Mouse (Mus musculus) liver, adult (tissue): ENCODE data around the gene Schip1.

ENCODE experiments used
- GATA4 ChIP-seq: IDR thresholded peaks from 2 replicates; pipeline ENCODE4 v1.6.1; 2014; ENCODE audit warnings: mild to moderate bottlenecking, low read length; ENCODE audit not compliant: insufficient replicate concordance

Gene Schip1

DNA sequence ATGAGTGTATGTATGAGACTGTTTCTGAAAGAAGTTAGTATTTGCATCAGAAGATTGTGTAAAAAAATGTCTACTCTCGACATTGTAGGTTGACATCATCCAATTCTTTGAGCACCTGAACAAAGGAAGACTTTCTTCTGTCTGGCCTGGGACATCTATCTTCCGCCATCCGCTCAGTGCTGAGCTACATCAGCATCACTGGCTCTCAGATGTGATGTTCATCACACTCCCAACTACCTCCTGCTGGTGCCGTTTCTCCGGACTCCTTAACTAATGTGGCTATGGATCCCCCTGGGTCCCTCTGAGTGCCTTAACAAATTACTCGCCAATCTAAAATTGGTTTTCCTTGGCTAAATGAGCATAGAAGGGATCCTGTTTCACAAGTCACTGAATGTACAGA lies 599.7 kb downstream of the Schip1 start:
- no peak for TF ChIP-seq GATA4

DNA sequence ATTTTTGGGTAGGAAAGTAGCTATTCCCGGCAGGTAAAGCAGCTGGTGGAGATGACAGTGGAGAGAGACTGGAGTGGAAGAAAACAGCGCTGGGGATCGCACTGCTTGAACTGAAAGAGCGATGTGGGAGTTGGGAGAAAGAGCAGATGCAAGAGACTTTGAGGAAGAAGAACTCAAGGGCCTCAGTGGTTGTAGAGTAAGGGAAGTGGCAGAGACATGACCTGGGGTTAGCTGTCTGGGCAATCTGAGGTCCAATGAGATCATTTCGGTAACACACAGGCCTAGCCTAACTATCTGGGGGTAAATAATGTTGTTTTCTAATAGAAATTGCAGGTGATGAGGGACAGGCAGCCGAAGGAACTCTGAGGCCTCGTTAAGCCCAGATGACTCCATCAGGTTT lies 601.8 kb downstream of the Schip1 start:
- TF ChIP-seq GATA4 = no peak

DNA sequence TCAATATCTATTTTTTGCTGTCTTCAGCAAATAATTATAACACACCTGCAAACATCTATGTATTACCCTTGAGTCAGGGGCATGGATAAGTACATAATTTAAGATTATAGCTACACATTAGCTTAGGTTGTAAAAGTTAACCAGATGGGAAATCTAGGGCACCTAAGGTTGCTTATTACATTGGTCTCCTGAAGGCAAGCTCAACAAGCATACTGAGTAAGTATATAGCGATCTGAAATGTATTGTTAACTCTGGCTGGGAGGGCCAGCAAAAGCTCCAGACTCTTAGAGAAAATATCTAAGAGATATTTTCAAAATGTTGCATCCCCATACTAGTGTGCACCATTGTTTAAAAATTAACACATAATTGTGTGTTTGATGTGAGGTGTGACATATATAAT lies 603.2 kb downstream of the Schip1 start:
- TF ChIP-seq GATA4 = no peak

DNA sequence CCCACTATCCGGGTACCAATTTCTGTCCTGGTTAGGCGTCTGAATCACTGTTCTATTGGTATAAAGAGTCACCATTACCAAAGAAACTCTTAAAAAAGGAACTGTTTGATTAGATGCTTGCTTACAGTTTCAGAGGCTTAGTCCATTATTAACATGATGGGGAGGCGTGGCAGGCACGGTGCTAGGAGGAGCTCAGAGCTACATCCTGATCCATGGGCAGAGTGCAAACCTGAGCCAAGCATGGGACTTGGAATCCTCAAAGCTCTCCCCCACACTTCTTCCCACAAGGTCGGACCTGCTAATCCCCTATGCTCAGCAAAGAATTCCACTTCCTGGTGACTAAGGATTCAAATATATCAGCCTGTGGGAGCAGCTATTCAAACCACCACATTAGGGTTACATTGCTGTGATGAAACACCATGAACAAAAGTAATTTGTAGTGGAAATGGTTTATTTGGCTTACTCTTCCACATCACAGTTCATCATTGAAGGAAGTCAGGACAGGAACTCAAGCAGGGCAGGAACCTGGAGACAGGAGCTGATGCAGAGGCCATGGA lies 604.9 kb downstream of the Schip1 start:
- TF ChIP-seq GATA4 = no peak

DNA sequence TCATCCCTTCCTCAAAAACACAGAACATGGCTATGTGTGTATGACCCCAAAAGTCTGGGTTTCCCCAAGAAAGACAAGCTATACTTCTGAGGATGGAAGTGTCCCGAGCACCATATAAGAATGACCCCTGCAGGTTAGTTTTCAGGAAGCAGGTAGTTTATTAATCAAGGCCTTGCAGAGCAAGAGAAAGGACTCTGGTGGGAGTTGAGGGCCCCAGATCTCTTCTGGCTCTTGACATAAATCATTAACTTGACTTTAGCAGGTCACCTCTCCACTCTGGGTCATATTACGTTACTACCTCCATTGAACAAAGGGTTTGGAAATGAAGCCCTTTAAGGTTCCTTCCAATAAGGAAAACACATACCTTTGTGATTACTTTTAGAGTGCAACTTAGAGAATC lies 610.1 kb downstream of the Schip1 start:
- no peak for TF ChIP-seq GATA4

DNA sequence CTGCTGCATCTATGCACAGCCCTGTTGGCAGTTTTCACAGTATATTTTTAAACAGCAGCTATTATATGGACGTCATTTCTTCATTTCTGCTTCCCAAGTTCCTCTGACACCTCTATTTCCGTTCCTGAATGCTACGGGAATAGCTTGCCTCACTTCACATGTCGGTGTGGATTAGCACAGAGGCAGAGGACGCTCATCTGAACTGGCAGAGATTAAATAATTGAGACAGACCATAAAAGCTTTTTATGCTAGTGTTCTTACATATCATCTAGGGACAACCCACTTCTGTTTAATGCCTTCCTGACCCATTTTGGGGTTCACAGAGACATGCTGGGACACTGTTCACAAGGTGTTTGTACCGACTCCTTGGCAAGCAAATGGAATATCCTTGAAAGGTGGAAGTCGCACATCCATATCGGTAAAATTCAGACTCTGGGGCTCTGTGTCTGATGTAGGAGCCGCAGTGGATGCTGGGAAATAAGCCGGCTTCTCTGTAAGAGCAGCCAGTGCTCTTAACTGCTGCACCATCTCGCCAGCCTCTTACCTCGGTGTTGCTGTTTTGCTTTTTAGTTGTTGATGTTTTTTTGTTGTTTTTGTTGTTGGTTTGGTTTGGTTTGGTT lies 610.7 kb downstream of the Schip1 start:
- TF ChIP-seq GATA4 = no peak
